Mouse (Mus musculus): ENCODE measurements around the gene Mllt6.
"Not testable (repeated sequence)": the region's sequence is repeated elsewhere in the genome, so short reads cannot be mapped to it uniquely, and the experiment has no call there.

GRCm38 (mm10) chr11:97648541-97648940 lies 14.7 kb upstream of the Mllt6 start:
- not testable (repeated sequence) for TF ChIP-seq CTCF, POLR2A (IDR thresholded peaks at IDR 0.05; ENCODE audit: extremely low read depth, insufficient read depth, low read length)

All from cortical plate, adult 2 months (tissue).